Mouse (Mus musculus) spleen, adult 2 months (tissue): Measurements from ENCODE around the gene Slc45a1. TPM values are rescaled to one million over a fixed set of nuclear protein-coding genes. Genes with fewer than 3 reads are reported as not detected.
A peak's percentile ranks its signal among the peaks of the same experiment; 100 is the strongest.

Source experiments
- DNase-seq, 2 experiments: peaks; one replicate each; pipeline versions ENCODE4 v3.0.0 to v3.0.0-alpha.2; 2012 to 2021; ENCODE audit warnings: low spot score in 2 of 2, low read depth in 1 of 2
- H3K27ac ChIP-seq: fragments of 200-500 bp; 2 replicates; pipeline ENCODE4 v1.5.1; 2012; ENCODE audit warnings: low read length, inconsistent platforms; ENCODE audit not compliant: insufficient read depth
- H3K27me3 ChIP-seq: fragments of 200-500 bp; 2 replicates; pipeline ENCODE4 v1.6.1; 2012; ENCODE audit warnings: mild to moderate bottlenecking, moderate library complexity, low read length, inconsistent platforms; ENCODE audit not compliant: control insufficient read depth, insufficient read depth
- H3K36me3 ChIP-seq: fragments of 200-500 bp; 2 replicates; pipeline ENCODE4 v1.6.1; 2012; ENCODE audit warnings: mild to moderate bottlenecking, low read length, inconsistent platforms; ENCODE audit not compliant: control insufficient read depth, insufficient read depth
- H3K4me1 ChIP-seq: fragments of 200-500 bp; 2 replicates; pipeline ENCODE4 v1.6.1; 2011; ENCODE audit warnings: inconsistent platforms; ENCODE audit not compliant: control insufficient read depth, insufficient read depth, insufficient read length
- H3K4me3 ChIP-seq: fragments of 200-500 bp; 2 replicates; pipeline ENCODE4 v1.5.1; 2011; ENCODE audit warnings: mild to moderate bottlenecking, inconsistent platforms; ENCODE audit not compliant: insufficient read depth, insufficient read length; ENCODE audit errors: extremely low read depth
- CTCF ChIP-seq: fragments of 200-500 bp; IDR thresholded peaks from 2 replicates; pipeline ENCODE4 v1.5.1; 2011; ENCODE audit warnings: mild to moderate bottlenecking, inconsistent platforms; ENCODE audit not compliant: insufficient read depth, insufficient read length, insufficient replicate concordance; ENCODE audit errors: extremely low read depth
- POLR2A ChIP-seq: fragments of 200-500 bp; IDR thresholded peaks from 2 replicates; pipeline ENCODE4 v1.6.1; 2011; ENCODE audit warnings: low read depth, low read length, inconsistent platforms
- WGBS: fragments of 180-500 bp; shearing (Covaris S2); methylation state at CpG from one replicate; pipeline ENCODE4 v1.1.7; 2018; 5-methylcytosine and 5-hydroxymethylcytosine counted together
- polyA plus RNA-seq: library from polyadenylated mRNA; depleted of rRNA; stranded (reverse); fragments of >200 nt; gene quantifications from 2 replicates; pipeline ENCODE4 v1.2.3, GENCODE M21; 2012

The Slc45a1 gene
- polyA plus RNA-seq, 1 experiment, result not detected

DNA sequence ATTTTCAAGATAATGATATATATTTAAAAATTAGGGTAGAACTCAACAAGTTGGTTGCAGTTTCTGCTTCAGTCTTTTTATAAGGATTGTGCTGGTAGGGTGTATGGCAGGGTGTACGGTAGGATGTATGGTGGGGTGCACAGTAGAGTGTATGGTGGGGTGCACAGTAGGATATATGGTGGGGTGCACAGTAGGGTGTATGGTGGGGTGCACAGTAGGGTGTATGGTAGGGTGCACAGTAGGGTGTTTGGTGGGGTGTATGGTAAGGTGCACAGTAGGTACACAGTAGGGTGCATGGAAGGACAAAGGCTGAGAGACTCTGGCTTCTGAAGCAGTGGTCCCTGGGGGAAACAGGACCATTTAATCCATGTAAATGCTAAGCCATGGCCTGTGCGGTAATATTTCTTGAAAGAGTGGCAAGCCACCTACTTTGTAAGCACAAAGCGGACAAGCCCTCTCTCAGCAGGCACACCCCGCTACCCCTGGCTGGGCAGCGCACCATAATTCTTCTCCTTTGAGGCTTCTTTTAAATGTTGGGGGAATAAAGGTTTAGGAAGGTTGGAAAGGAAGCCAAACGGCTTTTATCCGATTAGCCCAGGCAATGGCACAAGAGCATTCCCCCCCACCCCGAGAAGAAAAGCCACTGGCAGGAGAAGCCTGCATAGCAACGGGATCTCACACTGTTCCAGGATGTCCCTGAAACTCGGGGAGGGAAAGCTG is 25.3 kb upstream of the Slc45a1 start:
- Histone ChIP-seq H3K27ac (no peak overlapping the region), H3K27me3 (no peaks in the 10 kb centered on the region), H3K36me3 (no peaks in the 10 kb centered on the region), H3K4me3 (no peak overlapping the region), H3K4me1 (no peaks in the 10 kb centered on the region)
- WGBS, result 68% methylated on average over 10 of the region's 10 CpGs
- no peak for TF ChIP-seq CTCF
- TF ChIP-seq POLR2A, result no peak
- no peak for DNase-seq

DNA sequence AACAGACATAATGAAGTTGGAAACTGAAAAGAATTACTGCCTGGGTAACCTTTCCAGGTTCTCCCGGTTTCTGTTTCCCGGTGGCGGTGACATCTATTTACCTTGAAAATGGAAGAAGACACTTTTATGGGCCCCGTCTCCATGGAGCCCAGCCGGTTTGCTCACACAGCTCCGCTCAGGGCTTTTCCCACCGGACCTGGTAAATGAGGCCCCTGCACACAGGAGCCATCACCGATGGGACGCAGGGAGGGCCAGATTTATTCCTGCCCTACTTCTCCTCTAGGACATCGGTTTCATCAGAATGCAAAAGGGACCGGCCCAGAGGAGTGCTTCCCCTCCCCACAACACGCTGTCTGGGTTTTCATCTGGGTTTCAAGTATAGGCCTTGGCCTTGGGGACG is 24.1 kb upstream of the Slc45a1 start:
- Histone ChIP-seq H3K27me3 (no peaks in the 10 kb centered on the region), H3K27ac (no peak overlapping the region), H3K4me3 (no peak overlapping the region), H3K36me3 (no peaks in the 10 kb centered on the region), H3K4me1 (no peaks in the 10 kb centered on the region)
- WGBS, result 82% methylated on average over 13 of the region's 13 CpGs
- TF ChIP-seq POLR2A (no peak), CTCF (no peak)
- no peak for DNase-seq

DNA sequence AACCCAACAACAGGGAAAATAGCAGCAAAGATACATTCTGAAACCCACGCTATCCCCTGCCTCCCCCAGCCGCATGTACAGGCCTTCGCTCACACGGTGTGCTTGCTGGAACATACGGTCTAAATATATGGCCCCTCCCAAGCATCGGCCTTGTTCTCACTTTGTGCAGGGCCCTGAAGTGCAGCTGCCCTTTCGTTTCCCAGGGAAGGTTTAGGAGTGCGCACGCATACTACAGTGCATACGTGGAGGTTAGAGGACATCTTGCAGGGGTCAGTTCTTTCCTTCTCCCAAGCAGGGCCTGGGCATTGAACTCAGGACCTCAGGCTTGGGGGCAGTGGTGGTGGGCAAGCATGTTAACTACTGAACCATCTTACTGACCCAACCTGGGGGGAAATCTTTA is 23.3 kb upstream of the Slc45a1 start:
- 98% methylated on average over 10 of the region's 10 CpGs for WGBS
- Histone ChIP-seq H3K36me3 (no peaks in the 10 kb centered on the region), H3K4me3 (no peak overlapping the region), H3K27ac (no peak overlapping the region), H3K27me3 (no peaks in the 10 kb centered on the region), H3K4me1 (no peaks in the 10 kb centered on the region)
- no peak for DNase-seq
- TF ChIP-seq POLR2A (no peak), CTCF (no peak)

DNA sequence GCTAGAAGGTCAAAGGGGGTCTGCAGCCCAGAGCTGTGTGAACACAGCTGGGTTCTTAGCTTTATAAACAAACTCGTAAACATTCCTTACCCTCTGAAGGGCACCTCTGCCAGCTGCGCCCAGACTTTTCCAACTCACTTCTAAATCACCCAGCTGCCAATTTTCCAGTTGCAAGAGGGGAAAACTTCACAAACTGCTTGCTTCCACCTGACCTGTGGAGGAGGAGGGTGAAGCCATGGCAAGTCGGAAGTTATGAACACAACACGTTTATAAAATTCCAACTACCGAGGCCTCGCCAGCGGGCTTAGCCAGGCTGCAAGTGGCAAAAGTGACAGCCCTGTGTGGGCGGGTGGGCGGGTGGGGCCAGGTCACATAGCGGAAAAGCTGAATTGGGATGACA is 13.8 kb upstream of the Slc45a1 start:
- no peaks in the 10 kb centered on the region for H3K36me3 ChIP-seq
- no peak overlapping the region for H3K4me3 ChIP-seq
- H3K27ac ChIP-seq, result no peak overlapping the region
- H3K27me3 ChIP-seq, result no peaks in the 10 kb centered on the region
- WGBS, result 87% methylated on average over 10 of the region's 10 CpGs
- no peak for DNase-seq
- no peaks in the 10 kb centered on the region for H3K4me1 ChIP-seq
- no peak for TF ChIP-seq POLR2A
- no peak for TF ChIP-seq CTCF

DNA sequence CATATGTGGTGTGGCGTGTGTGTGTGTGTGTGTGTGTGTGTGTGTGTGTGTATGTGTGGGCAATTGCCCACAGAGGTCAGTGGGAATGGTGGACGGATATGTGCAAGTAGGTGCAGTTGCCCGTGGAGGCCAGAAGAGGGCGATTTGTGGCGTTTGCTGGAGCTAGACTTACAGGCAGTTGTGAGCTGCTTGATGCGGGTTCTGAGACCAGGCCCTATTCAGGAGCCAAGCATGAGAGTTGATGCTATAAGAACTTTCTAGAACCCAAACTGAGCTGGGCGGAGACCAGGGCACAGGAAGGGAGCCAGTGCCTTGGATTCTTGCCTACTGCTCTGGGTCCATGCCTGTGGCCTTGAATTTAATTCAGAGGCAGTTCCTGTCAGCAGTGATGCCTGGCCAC is 12.8 kb upstream of the Slc45a1 start:
- H3K27me3 ChIP-seq, result no peaks in the 10 kb centered on the region
- no peak overlapping the region for H3K4me3 ChIP-seq
- H3K36me3 ChIP-seq, result no peaks in the 10 kb centered on the region
- DNase-seq, result no peak
- TF ChIP-seq CTCF (no peak), POLR2A (no peak)
- H3K4me1 ChIP-seq, result no peaks in the 10 kb centered on the region
- H3K27ac ChIP-seq, result no peak overlapping the region
- WGBS, result 86% methylated on average over 7 of the region's 7 CpGs

DNA sequence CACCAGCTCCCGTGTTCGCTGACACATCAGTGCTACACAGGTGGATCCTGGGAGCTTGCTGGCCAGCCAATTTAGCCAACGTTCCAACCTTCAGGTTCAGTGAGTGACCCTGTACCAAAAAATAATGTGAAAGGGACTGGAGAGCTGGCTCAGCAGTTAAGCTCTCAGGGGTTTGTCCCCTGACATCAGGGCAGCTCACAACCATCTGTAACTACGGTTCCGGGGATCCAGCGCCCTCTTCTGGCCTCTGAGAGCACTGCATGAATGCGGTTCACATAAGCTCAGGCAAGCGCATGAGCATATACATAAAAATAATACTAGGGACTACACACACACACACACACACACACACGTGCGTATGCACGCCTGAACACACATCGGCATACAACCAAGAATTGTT is 11.2 kb upstream of the Slc45a1 start:
- Histone ChIP-seq H3K36me3 (no peaks in the 10 kb centered on the region), H3K4me3 (no peak overlapping the region), H3K27ac (no peak overlapping the region), H3K4me1 (no peaks in the 10 kb centered on the region), H3K27me3 (no peaks in the 10 kb centered on the region)
- DNase-seq, result no peak
- whole genome bisulfite sequencing, result 61% methylated on average over 12 of the region's 12 CpGs
- TF ChIP-seq CTCF (peak; percentile 25; the same call in 1 of the 2 replicates), POLR2A (no peak)

DNA sequence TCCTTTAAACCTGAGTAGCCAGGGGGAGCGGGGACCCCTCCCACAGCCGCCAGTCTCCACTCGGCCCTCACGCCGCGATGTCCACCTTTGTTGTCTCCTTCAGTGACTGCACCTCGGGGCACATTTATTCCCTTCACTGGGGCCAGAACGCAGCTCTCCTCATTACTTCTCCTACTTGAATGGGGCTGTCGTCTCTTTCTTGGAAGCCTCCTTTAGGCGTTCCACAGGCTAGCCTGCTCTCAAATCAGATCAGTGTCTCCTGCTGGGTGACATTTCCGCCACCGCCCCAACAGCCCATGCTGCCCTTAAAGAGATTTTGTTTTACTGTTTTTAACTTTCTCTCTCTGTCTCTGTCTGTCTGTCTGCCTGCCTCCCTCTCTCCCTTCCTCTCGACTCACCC is 9.9 kb upstream of the Slc45a1 start:
- H3K36me3 ChIP-seq, result no peaks in the 10 kb centered on the region
- WGBS, result 20% methylated on average over 13 of the region's 13 CpGs
- H3K4me1 ChIP-seq, result no peaks in the 10 kb centered on the region
- no peak overlapping the region for H3K4me3 ChIP-seq
- no peak overlapping the region for H3K27ac ChIP-seq
- no peaks in the 10 kb centered on the region for H3K27me3 ChIP-seq
- DNase-seq, result no peak
- TF ChIP-seq POLR2A, result no peak
- TF ChIP-seq CTCF, result no peak
